Mouse (Mus musculus) cerebellum, adult 9-10 months (tissue): ENCODE measurements around the gene Ppp1r15a.
"Not testable (repeated sequence)": the region's sequence is repeated elsewhere in the genome, so short reads cannot be mapped to it uniquely, and the experiment has no call there.

Experiments used
- DNase-seq: peaks from one replicate; pipeline ENCODE4 v3.0.0; 2022

The Ppp1r15a gene

DNA sequence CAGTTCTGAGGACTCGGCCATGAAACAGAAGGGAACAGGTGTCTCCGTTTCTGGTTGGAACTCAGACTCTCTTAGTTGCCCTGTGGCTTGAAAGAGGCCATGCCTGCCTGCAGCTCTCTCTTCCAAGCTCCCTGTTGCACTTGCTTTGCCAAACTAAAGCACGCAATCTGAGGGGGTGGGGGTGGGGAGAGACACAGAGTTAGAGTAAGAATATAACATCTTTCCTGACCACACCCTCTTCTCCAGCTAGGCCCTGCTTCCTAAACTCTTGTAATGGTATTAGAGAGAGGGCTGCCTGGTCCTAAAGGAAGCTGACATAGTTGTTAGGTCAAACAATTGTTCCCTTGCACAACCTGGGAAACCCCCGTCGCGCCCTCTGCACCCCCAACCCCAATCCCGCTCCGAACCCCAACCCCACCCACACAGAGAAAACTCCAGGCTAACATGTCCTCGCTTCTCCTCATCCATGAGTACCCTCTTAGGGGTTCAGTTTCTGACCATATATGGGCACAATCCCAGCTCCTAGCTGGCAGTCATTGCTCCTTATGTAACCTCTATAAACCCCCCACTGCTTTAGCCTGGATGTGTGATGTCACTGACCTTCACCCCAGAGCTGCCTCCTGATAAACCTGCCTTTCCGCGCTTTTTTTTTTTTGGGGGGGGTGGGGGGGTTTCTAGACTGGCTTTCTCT is 24.9 kb upstream of the Ppp1r15a start:
- no peak for DNase-seq

DNA sequence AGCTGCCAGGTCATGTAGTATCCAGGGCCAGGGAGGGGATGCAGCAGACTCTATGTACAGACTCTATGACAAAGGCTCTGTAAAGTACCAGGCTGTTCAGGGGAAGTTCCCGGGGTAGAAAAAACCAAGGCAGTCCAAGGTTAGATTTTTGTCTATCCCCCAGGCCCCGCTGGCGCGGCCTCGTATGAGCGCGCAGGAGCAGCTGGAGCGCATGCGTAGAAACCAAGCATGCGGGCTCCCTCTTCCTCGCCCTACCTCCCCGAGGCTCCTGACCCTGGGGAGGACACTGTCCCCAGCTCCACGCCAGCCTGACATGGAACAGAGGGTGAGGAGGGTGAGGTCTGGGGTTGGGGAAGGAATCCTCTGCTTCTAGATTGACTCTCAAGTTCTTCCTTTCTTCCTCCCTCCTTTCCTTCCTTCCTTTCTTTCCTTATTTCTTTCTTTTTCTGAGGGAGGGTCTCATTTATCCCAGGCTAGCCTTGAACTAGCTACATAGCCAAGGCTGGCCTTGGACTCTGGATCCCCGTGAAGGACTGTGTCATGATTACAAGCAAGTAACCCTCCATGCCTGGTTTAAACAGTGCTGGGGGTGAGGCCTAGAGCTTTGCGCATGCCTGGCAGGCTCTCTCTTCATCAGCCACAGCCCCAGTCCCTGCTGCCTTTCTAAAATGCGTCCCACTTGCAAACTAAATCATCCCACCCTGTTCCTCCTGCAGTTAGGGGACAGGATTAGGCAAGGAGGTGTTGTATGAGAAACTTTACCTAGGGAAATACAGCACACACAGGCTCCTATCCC is 23.8 kb upstream of the Ppp1r15a start:
- no peak for DNase-seq

DNA sequence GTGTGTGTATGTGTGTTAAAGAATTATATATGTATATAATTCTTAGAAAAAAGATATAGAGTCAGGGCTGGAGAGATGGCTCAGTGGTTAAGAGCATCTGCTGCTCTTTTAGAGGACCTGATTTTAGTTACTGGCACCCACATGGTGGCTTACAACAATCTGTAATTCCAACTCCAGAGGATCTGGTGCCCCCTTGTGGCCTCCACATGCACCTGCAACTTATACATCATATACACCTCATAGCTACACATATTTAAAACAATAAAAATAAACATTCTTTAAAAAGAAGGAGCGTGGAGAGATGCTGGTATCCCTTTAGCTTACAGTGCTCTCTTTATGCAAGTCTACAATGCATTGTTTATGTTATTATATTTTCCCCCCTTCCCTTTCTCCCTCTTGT is 18.5 kb upstream of the Ppp1r15a start:
- no peak for DNase-seq

DNA sequence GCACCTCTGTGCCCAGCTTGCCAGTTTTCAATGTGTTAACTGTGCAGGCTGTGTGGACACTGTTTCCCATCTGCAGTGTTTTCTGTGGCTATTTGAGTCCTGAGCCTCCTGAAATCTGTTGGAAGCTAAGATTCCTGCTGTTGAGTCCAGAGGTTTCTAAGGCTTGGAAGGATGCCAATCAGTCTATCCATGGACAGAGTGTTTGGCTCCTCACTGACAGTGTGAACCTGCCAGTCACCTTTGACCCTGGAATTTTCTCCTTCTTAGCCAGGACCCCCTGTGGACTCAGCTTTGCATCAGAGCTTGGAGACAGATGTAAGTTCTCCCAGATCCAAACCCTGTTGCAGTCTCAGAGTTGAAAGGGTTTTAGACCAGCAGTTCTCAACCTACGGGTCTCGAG is 14.1 kb upstream of the Ppp1r15a start:
- DNase-seq, result peak; percentile 57

DNA sequence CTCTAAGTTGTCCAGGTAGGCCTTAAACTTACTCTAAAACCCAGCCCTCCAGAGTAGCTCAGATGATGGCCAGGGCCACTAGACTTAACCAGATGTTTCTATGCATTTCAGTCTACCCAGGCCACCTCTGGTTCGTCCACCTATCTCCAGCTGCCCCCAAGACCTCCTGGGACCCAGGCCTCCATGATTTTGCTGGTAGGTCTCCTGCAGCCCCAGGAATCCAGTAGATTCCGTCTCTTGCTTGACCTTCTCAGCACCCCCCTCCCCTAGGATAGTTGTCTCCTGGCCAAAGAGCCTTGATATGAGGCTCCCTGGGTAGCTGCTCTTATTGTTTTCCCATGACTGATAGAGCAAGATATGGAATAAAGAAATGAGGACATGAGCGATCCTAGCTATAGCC is 13.0 kb upstream of the Ppp1r15a start:
- DNase-seq, result peak; percentile 51

DNA sequence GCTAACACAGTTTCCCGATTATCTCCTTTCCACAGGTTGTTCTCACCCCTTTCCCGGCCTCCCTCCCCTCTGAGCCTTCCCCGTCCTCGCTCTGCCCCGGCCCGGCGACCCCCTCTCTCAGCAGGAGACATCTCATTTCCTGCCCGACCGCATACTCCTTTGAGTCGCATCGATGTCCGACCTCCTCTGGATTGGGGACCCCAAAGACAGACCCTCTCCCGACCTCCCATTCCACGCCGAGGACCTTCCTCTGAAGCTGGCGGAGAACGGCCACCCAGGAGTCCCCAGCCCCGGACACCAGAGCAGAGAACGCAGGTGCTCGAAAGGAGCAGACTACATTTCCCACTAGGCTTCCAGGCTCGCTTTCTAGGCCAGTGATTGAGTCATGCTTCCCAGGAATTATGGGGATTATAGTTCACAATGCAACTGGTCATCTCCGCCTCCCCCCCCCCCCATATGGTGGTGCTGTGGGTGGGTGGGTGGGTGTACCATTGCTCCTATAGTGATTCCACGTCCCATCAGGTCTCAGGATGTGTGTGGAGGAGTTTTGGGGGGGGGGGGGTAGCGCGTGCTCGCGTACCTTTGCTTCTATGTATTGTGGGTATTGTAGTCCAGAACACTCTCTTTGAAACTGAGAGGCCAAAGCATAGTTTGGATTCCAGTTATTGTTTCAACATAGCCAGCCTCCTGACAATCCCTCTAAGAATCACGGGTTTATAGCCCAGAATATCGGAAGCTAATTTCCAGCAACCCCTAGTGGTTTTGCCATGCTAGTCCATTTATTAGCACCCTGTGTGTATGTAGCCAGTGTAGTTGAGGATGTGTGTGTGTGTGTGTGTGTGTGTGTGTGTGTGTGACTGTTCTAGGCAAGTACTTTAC is 12.3 kb upstream of the Ppp1r15a start:
- peak; percentile 84 for DNase-seq

DNA sequence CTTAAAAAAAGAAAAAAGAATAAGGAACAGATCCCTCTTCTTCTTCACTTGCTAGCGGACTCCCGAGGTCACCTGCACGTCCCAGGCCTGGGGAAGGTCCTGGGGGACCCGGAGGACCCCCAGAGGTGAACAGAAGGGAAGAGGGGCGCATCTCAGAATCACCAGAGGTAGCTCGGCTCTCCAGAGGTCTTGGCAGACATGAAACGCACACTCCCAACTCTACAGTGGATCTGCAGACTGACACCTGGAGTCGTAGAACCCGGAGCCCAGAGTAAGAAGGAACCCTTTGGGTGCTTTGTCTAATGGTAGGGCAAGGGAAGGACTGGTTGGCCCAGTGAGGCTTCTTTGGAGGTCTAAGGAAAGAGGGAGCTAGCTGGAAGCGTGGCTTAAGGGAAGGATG is 11.5 kb upstream of the Ppp1r15a start:
- peak; percentile 51 for DNase-seq

DNA sequence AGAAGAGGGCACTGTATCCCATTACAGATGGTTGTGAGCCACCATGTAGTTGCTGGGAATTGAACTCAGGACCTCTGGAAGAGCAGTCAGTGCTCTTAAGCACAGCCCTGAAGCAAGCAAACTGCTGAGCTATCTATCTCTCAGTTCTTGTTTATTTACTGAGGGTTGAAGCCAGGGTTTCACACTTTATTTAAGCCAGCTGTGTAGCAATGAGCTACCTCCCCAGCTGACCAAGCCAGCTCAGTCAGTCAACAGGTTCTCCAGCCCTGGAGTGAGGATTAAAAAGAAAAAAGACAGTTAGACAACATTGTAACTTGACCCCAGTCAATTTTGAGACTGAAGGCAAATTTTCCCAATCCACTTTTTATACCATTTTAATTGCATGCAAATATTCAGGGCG is 9.6 kb upstream of the Ppp1r15a start:
- peak; percentile 19 for DNase-seq

DNA sequence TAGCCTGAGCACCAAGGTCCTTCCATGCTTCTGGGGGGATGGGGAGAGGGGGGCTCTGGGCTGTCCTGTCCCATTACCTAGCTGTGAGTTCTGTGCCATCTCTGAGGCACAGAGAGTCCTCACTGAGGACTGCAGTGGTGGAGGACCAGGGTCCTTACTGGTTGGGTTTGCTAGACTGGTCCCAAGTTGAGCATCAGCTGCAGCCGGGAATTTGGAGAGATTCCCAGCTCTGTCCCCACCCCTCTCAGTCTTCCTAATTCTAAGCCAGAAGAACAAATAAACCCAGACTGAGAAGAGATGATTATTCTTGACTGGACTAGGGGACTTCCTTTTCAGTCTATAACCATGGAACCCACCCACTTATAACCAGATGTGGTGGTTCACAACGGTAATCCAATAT is 4.6 kb upstream of the Ppp1r15a start:
- no peak for DNase-seq

DNA sequence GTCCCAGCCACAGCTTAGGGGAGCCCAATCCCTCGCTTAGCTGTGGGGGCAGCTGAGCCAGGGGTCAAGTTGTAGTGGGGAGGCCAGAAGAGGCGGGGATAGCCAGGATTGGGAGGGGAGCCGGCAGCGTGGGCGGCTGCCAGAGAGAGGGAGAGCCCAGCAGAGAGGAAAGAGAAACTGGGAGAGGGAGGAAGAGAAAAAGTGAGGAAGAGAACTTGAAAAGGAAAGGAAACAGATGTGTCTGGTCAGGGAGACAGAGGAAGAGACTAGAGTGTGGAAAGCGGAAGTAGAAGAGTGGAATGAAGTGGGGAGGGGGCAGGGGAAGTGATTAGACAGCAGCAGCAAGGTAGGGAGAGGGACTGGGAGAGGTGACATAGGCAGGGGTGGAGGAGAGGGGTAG is 3.4 kb upstream of the Ppp1r15a start:
- DNase-seq, result peak; percentile 27

DNA sequence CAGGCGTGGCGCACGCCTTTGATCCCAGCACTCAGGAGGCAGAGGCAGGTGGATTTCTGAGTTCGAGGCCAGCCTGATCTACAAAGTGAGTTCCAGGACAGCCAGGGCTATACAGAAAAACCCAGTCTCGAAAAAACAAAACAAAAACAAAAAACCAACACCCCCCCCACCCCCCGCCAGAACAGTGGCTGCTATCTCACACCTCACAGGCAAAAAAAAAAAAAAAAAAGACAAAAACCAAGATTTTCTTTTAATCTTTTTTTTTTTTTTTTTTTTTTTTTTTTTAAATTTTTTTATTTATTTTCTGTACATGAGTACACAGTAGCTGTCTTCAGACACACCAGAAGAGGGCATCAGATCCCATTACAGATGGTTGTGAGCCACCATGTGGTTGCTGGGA is 1.1 kb upstream of the Ppp1r15a start:
- not testable (repeated sequence) for DNase-seq

DNA sequence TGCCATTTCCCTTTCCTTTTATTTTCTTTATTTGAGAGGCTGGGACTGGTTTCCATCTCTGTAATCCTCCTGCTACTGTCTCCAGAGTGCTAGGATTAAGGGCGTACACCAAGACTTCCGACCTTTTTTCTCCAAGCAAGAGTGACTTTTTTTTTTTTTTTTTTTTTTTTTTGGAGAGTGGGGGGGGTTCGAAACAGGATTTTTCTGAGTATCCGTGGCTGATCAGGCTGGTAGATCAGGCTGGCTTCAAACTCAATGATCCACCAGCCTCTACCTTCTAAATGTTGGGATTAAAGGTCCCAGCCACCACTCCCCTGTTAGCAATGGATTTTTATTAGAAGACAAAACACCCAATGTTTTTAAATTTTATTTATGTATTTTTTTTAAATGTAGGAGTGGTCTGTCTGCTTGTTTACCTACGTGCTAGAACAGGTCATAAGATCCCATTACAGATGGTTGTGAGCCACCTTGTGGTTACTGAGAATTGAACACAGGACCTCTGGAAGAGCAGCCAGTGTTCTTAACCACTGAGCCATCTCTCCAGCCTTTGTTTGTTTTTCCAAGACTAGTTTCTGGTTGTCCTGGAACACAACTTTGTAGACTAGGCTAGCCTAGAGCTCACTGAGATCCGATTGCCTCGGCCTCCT is 529 bp upstream of the Ppp1r15a start:
- peak; percentile 76 for DNase-seq

DNA sequence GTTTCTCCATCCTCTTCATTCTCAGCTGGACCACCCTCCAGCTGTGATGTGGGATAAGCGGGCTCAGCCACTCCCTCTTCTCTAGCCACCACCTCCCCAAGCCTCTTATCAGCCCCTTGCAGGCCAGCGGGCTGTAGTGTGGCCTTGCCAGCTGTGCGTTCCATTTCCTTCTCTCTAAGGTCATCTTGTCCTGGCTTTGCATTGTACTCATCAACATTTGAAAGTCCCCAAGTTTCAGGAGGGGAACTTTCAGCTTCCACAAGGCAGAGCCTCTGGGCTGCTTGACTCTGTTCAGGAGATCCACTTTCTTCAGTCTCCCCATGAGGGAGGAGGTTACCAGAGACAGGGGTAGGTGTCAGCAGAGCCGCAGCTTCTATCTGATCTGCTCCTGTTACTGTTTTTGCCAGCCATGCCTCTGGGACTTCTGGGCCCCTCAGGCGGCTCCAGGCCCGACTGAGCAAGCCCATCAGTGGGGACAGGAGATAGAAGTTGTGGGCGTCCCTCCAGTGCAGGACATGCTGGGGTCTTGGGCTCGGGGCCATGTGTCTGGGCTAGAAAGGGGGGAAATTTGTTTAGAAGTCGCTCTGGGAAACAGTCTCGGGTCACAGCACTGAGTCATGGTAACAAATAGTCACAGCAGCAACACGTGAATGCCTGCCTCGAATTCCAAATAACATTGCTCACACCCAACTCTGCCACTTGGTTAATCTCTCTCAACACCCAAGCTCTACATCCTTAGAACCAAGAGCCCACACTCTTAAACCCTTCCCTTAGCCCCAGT is 1.0 kb downstream of the Ppp1r15a start:
- DNase-seq, result peak; percentile 64

DNA sequence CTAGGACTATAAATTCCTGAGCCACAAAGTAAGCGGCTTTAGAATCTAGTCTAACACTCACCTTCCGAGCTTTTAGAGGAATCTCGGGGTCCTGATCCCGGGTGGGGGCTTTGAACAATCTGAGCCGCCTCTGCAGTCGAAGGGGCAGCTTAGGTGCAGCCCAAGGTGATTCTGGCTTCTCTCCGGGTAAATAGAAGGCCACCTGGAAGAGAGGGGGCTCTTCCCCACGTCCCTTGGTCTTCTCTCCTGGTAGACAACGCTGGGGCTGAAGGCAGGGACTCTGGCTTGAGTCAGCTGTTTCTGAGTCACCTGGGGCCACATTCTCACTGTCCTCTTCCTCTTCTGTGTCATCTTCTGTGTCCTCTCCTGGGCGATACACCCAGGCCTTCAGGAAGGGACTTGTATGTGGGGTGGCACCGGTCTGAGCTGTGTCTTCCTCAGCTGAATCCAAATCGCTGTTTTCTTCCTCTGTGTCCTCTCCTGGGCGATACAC is 2.3 kb downstream of the Ppp1r15a start:
- peak; percentile 23 for DNase-seq

DNA sequence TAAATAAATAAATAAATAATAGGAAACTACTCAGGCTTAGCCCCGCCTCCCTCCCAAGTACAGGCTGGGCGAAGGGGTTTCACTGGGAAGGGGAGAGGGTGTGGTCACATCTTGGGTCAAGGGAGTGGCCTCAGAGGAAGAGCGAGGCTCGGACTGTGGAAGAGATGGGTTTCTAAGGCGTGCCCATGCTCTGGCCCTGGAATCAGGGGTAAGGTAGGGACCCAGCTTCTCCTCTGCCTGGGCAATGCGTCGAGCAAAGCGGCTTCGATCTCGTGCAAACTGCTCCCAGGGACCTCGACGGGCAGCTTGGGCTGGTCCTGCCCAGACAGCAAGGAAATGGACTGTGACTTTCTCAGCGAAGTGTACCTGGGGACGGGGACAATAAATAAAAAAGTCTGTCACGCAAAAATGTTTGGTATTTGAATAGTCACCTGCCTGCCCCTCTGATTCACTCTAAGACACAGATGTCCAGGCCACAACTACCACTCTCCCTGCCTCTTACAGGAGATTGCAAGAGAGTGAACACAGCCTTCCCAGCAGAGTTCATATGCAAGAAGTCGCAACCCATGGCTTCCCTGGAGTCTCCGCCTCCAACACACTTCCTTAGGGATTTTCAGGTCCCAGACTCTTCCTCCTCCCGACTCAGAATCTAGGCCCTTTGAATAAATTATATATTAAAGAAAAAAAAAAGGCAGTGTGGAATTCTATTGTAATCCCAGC is 3.0 kb downstream of the Ppp1r15a start:
- no peak for DNase-seq

DNA sequence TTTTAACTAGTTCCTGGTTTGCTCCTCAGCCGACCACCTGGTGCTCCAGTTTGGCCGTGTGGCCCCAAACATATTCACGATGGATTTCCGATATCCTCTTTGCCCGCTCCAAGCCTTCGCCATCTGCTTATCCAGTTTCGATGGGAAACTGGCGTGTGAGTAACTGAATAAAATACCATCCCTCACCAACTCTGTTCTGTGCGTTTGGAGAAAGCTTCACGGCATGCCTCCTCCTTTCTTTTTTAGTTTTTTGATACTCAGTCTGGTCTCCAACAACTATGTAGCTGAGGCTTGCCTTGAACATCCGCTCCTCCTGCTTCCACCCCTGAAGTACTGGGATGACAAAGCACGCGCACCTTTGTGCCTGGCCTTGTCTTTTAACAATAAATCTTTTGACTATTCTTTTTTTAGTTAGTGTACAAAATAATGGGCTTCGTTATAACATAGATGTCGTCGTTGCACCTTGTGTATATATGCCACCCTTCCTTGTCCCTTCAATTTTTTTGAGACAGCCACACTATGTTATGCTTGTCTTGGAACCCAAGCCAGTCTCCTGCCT is 3.8 kb downstream of the Ppp1r15a start:
- DNase-seq, result no peak

DNA sequence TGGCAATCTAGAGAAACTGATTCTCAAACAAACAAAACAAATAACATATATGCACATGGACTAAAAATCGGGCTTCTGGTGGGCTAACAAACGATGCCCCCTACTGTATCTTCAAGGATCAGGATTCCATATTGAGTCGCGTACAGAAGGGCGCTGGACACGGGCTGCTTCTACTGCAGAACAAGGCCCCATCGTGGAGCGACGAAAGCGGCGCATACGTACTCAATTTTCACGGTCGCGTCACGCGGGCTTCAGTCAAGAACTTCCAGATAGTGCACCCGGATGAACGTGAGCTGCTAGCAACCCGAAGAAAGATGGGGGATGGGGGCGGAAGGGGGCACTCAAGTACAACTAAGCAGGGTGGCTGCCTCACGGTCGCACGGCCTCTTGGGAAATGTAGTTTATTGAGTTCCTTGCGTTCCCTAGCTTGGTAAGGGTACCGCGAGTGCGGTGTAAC is 4.3 kb downstream of the Ppp1r15a start:
- peak; percentile 88 for DNase-seq

DNA sequence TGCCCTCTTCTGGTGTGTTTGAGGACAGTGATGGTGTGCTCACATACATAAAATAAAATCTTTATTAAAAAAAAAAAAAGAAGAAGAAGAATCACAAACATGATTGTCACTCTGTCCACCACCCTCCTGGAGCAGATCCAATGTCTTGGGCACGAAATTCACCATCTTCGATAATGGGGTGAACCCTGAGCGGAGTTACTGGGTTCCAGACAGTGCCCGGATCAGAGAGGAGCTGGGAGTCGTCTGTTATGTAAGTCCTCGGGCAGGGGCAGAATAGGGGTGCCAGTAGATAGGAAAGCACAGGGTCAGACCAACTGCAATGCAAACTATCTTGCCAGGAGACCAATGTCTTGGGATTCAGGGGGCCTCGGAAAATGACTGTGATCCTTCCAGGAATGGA is 5.5 kb downstream of the Ppp1r15a start:
- no peak for DNase-seq

DNA sequence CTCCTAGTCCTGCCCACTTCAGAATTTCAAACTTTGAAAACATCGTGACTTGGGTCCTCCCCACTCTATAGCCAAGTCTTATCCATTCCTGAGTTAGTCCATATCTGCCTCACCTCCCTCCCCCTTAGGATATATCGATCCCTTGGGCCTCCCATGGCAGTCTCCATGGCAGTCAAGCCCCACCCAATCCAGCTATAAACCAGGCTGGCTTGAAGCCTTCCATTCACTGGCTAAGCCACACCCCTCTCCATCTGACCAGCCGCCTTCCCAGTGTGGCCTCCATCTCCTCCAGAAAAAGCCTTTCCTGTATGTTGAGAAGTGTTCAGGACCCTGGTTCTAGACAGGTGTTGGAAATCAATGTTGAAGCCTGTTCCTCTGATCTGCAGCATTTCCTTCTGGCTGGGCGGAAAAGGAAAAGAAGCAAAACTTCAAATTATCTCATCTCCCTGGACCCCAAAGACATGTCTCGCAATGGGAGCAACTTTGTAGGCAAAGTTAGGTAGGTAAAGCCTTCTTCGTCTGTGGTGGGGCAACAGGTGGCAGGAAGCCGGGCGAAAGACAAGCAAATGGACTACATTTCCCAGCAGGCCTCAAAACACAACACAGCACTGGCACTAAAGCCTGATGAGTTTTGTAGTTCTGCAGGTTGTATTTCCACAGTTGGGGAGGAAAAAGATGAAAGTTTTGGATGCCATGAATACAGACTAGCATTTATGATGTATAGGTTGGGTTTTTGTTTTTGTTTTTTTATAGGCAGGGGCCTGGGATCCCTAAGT is 6.5 kb downstream of the Ppp1r15a start:
- no peak for DNase-seq

DNA sequence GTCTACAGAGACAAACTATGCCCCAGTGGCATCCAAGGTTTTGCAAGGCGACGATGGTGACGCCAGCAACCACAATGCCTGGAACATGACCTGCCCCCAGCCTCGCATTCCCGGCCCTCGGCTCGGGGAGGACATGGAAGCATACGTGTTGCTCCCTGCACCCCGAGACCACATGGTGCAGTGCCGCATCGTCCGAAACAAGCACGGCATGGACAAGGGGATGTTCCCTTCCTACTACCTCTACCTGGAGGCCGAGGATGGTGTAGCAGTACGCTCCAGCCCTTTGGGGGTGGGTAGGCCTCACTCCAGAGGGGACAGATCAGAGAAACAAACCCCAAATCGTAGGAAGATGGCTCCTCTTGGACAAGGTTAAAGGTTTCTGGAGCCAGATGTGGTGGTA is 7.5 kb downstream of the Ppp1r15a start:
- DNase-seq, result no peak
